Comparison of ENCODE assay signal across 15 mouse cellular contexts in the genomic region with DNA sequence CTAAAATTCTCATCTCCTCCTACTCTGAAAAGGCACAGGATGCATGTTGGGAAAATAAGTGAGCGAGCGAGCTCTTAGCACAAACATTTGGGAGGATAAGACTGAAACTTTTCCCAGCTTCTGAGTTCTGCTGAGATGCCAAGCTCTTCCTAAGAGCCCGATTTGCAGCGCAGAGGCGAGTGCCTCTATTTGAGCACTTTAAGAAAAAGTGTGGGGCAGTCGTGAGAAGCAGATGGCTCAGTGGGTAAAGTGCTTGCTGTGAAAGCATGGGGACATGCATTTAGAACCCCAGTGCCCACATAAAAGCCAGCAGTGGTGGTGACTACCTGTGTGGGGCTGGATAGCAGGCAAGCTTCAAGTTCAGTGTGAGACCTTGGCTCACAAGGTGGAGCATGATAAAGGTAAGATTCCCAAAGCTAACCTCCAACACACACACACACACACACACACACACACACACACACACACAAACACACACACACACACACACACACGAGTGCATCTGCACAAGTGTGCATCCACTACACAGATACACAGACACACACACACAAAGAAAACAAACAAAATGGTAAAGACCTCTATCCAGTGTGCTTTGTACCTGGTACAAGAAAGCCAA. TPM values are rescaled to one million over a fixed set of nuclear protein-coding genes. Genes with fewer than 3 reads are reported as not detected.
DNase-seq lines count a peak whose midpoint lies in the region; ATAC-seq and TF ChIP-seq lines count a peak whose summit lies in the region.
"Had no signal": no experiment of that assay in that cellular context is flagged by ENCODE, and none has a peak within 500 bp of the region (broad histone marks: within the 10 kb centered on the region; RNA-seq: fewer than 3 reads in every experiment).

No protein-coding gene starts in this region.

- no peak for TF ChIP-seq EP300 in CH12.LX (IDR thresholded peaks at IDR 0.05; ENCODE audit: low read length)

- in situ Hi-C loops in CH12.LX (cut with MboI; ENCODE audit: low pct_ligation_motif_present, low pct_unique_long_range_greater_than_20kb, low sequenced_read_pairs) = no loop called here

- no peak overlapping the region for H3K4me2 ChIP-seq in heart, embryonic 15.5 days
- no peak overlapping the region for H3K4me2 ChIP-seq in lung, embryonic 14.5 days
- 0 out of 2 replicates have a peak overlapping the region, but pooled peaks have one; percentile 95 for H3K4me2 ChIP-seq in CH12.LX (ENCODE audit: insufficient read depth, low read depth, poor library complexity, severe bottlenecking)
- no peak overlapping the region for H3K4me2 ChIP-seq in embryonic facial prominence, embryonic 13.5 days
- no peak overlapping the region for H3K4me2 ChIP-seq in forebrain, postnatal 0 days (ENCODE audit: low read depth)
- H3K4me2 ChIP-seq: forebrain, embryonic 12.5 days; midbrain, embryonic 15.5 days had no signal

- dilution Hi-C loops in CH12.LX (cut with MboI; ENCODE audit: extremely low pct_ligation_motif_present, extremely low pct_unique_long_range_greater_than_20kb, low sequenced_read_pairs) = no loop called here

- no peaks in the 10 kb centered on the region for H3K27me3 ChIP-seq in heart, embryonic 15.5 days
- no peaks in the 10 kb centered on the region for H3K27me3 ChIP-seq in lung, embryonic 14.5 days (ENCODE audit: insufficient read depth, low read length)
- H3K27me3 ChIP-seq in CH12.LX (replicated peaks) = no peaks in the 10 kb centered on the region
- H3K27me3 ChIP-seq in embryonic facial prominence, embryonic 13.5 days = no peaks in the 10 kb centered on the region
- no peaks in the 10 kb centered on the region for H3K27me3 ChIP-seq in forebrain, postnatal 0 days (ENCODE audit: insufficient read depth, low read length)
- H3K27me3 ChIP-seq: forebrain, embryonic 12.5 days; midbrain, embryonic 15.5 days had no signal

- H3K4me1 ChIP-seq in heart, embryonic 15.5 days (replicated peaks) = peaks cover 25% of the 10 kb centered on the region
- H3K4me1 ChIP-seq in lung, embryonic 14.5 days (ENCODE audit: insufficient read depth) = peaks cover 23% of the 10 kb centered on the region
- peaks cover 36 to 90% of the 10 kb centered on the region in 2 experiments for H3K4me1 ChIP-seq in CH12.LX (ENCODE audit: control insufficient read depth in 1 of 2, insufficient read depth in 2 of 2)
- peaks cover 64% of the 10 kb centered on the region for H3K4me1 ChIP-seq in embryonic facial prominence, embryonic 13.5 days
- no peaks in the 10 kb centered on the region for H3K4me1 ChIP-seq in forebrain, postnatal 0 days (ENCODE audit: insufficient read depth)
- H3K4me1 ChIP-seq: forebrain, embryonic 12.5 days; midbrain, embryonic 15.5 days had no signal

- TF ChIP-seq RAD21 in CH12.LX (IDR thresholded peaks at IDR 0.05; ENCODE audit: low read depth, low read length) = no peak

- peaks cover 61% of the 10 kb centered on the region for H3K79me2 ChIP-seq in CH12.LX (replicated peaks; ENCODE audit: control insufficient read depth, extremely low read depth, insufficient read depth, poor library complexity, severe bottlenecking)

- H3K9ac ChIP-seq in heart, embryonic 15.5 days = no peak overlapping the region
- no peak overlapping the region for H3K9ac ChIP-seq in lung, embryonic 14.5 days
- 0 out of 2 replicates have a peak overlapping the region, but pooled peaks have one; percentile 57 for H3K9ac ChIP-seq in CH12.LX (ENCODE audit: insufficient read depth, low read depth)
- H3K9ac ChIP-seq in embryonic facial prominence, embryonic 13.5 days = no peak overlapping the region
- H3K9ac ChIP-seq in forebrain, postnatal 0 days = no peak overlapping the region
- H3K9ac ChIP-seq: forebrain, embryonic 12.5 days; liver, embryonic 14.5 days; midbrain, embryonic 15.5 days had no signal

- no peaks in the 10 kb centered on the region for H3K36me3 ChIP-seq in heart, embryonic 15.5 days
- H3K36me3 ChIP-seq in lung, embryonic 14.5 days (ENCODE audit: insufficient read depth) = no peaks in the 10 kb centered on the region
- peaks cover 0 to 18% of the 10 kb centered on the region in 2 experiments for H3K36me3 ChIP-seq in CH12.LX (replicated peaks in 1 of 2; ENCODE audit: control insufficient read depth in 1 of 2, insufficient read depth in 1 of 2, low read length in 1 of 2)
- no peaks in the 10 kb centered on the region for H3K36me3 ChIP-seq in embryonic facial prominence, embryonic 13.5 days
- H3K36me3 ChIP-seq in forebrain, postnatal 0 days (ENCODE audit: insufficient read depth) = no peaks in the 10 kb centered on the region
- H3K36me3 ChIP-seq: forebrain, embryonic 12.5 days; midbrain, embryonic 15.5 days had no signal

- no peak for TF ChIP-seq CTCF in lung, embryonic 14.5 days (IDR thresholded peaks at IDR 0.05; ENCODE audit: low read depth)
- no peak for TF ChIP-seq CTCF in CH12.LX (conservative IDR thresholded peaks at IDR 0.05 in 1 of 2, IDR thresholded peaks at IDR 0.05 in 1 of 2; ENCODE audit: low read depth in 2 of 2, low read length in 2 of 2)
- no peak for TF ChIP-seq CTCF in forebrain, postnatal 0 days (IDR thresholded peaks at IDR 0.05; ENCODE audit: low read depth)

- no peak for ATAC-seq in heart, embryonic 15.5 days (replicated peaks; ENCODE audit: insufficient number of reproducible peaks, insufficient read depth, low FRiP score, low read depth)
- ATAC-seq in lung, embryonic 14.5 days (ENCODE audit: insufficient read depth) = no peak
- no peak for ATAC-seq in embryonic facial prominence, embryonic 13.5 days (ENCODE audit: insufficient number of reproducible peaks, insufficient read depth, low FRiP score, low TSS enrichment, low read depth)
- ATAC-seq in forebrain, postnatal 0 days = no peak
- ATAC-seq: midbrain, embryonic 15.5 days had no signal

- WGBS in heart, embryonic 15.5 days = 74% methylated on average over 7 of the region's 7 CpGs
- WGBS in lung, embryonic 14.5 days = 68% methylated on average over 7 of the region's 7 CpGs
- 88% methylated on average over 7 of the region's 7 CpGs for WGBS in embryonic facial prominence, embryonic 13.5 days
- WGBS in forebrain, postnatal 0 days = 83% methylated on average over 7 of the region's 7 CpGs

- peak overlapping the region; percentile 77 for H3K27ac ChIP-seq in heart, embryonic 15.5 days
- peak overlapping the region; percentile 60; the same call in 1 of the 2 replicates for H3K27ac ChIP-seq in lung, embryonic 14.5 days (ENCODE audit: low read depth)
- H3K27ac ChIP-seq in CH12.LX (ENCODE audit: insufficient read depth, low read depth) = peak overlapping the region; percentile 95; the same call in 1 of the 2 replicates
- peak overlapping the region; percentile 22 for H3K27ac ChIP-seq in embryonic facial prominence, embryonic 13.5 days
- no peak overlapping the region for H3K27ac ChIP-seq in forebrain, postnatal 0 days (ENCODE audit: low read depth, low read length)
- H3K27ac ChIP-seq: forebrain, embryonic 12.5 days; liver, embryonic 14.5 days; midbrain, embryonic 15.5 days had no signal

- no peak overlapping the region for H3K4me3 ChIP-seq in heart, embryonic 15.5 days
- no peak overlapping the region for H3K4me3 ChIP-seq in lung, embryonic 14.5 days (ENCODE audit: low read depth, low read length)
- no peak overlapping the region for H3K4me3 ChIP-seq in CH12.LX (replicated peaks in 1 of 3; ENCODE audit: low read depth in 2 of 3, low read length in 2 of 3, poor library complexity in 1 of 3)
- no peak overlapping the region for H3K4me3 ChIP-seq in embryonic facial prominence, embryonic 13.5 days
- H3K4me3 ChIP-seq in forebrain, postnatal 0 days (ENCODE audit: low read depth, low read length) = no peak overlapping the region
- H3K4me3 ChIP-seq: forebrain, embryonic 12.5 days; midbrain, embryonic 15.5 days had no signal

- no peak for DNase-seq in heart, adult 9 months (ENCODE audit: low spot score in 2 of 2)
- DNase-seq in lung, embryonic 14.5 days = no peak
- DNase-seq in lung, postnatal 10 days = no peak
- DNase-seq in CH12.LX (ENCODE audit: extremely low read depth) = no peak
- no peak for DNase-seq in forebrain, postnatal 0 days
- no peak for DNase-seq in layer of hippocampus, adult 9-10 months (ENCODE audit: low spot score)
- DNase-seq: adrenal gland, postnatal 10 days; cerebellum, adult 11 months; embryo, embryonic 11 days; layer of hippocampus, postnatal 36 days had no signal

- no peaks in the 10 kb centered on the region for H3K9me3 ChIP-seq in heart, embryonic 15.5 days (replicated peaks)
- H3K9me3 ChIP-seq in lung, embryonic 14.5 days (ENCODE audit: low read depth, low read length) = no peaks in the 10 kb centered on the region
- no peaks in the 10 kb centered on the region for H3K9me3 ChIP-seq in CH12.LX (replicated peaks; ENCODE audit: low read length)
- no peaks in the 10 kb centered on the region for H3K9me3 ChIP-seq in embryonic facial prominence, embryonic 13.5 days
- no peaks in the 10 kb centered on the region for H3K9me3 ChIP-seq in forebrain, postnatal 0 days (ENCODE audit: low read length)
- H3K9me3 ChIP-seq: forebrain, embryonic 12.5 days; midbrain, embryonic 15.5 days had no signal

- TF ChIP-seq POLR2A in CH12.LX (IDR thresholded peaks at IDR 0.05; ENCODE audit: low read depth, low read length) = no peak

TF ChIP-seq in CH12.LX, 34 proteins besides CTCF, POLR2A, EP300 and RAD21 (continues in another document):
- TF ChIP-seq GABPA (IDR thresholded peaks at IDR 0.05; ENCODE audit: insufficient replicate concordance, low read depth, low read length) = no peak
- TF ChIP-seq ZC3H11A (IDR thresholded peaks at IDR 0.05; ENCODE audit: low read depth, low read length) = no peak
- TF ChIP-seq ZKSCAN1 (IDR thresholded peaks at IDR 0.05; ENCODE audit: borderline replicate concordance, low read depth, low read length) = no peak
- no peak for TF ChIP-seq USF2 (conservative IDR thresholded peaks at IDR 0.05; ENCODE audit: low read depth, low read length)
- no peak for TF ChIP-seq BHLHE40 (IDR thresholded peaks at IDR 0.05; ENCODE audit: low read depth, low read length)
- TF ChIP-seq NELFE (IDR thresholded peaks at IDR 0.05; ENCODE audit: low read depth, low read length) = no peak
- no peak for TF ChIP-seq ETS1 (conservative IDR thresholded peaks at IDR 0.05; ENCODE audit: low read depth, low read length)
- TF ChIP-seq MAZ (IDR thresholded peaks at IDR 0.05; ENCODE audit: low read depth, low read length) = no peak
- no peak for TF ChIP-seq ZNF384 (IDR thresholded peaks at IDR 0.05; ENCODE audit: low read depth, low read length)
- no peak for TF ChIP-seq TBP (conservative IDR thresholded peaks at IDR 0.05; ENCODE audit: low read depth, low read length)
- TF ChIP-seq MYC (IDR thresholded peaks at IDR 0.05; ENCODE audit: low read depth, low read length) = no peak

RNA-seq across cellular contexts. Expression of a gene that starts 37.1 kb away (rescaled TPM):
- polyA plus RNA-seq in heart, embryonic 15.5 days (2015; fragmentation: Nextera tagmentation; extraction: Ambion mirVana) = 20.6 and 21.8 TPM in 2 replicates
- polyA plus RNA-seq in lung, embryonic 14.5 days (2014; fragmentation: Nextera tagmentation; extraction: Ambion mirVana) = 35.7 and 37.8 TPM in 2 replicates
- total RNA-seq in CH12.LX (2012; rRNA removed) = 20.8 and 23.3 TPM in 2 replicates
- 29.3 TPM in 2 replicates for total RNA-seq in CH12.LX (2014; rRNA removed)
- 20.3 and 20.6 TPM in 2 replicates for polyA plus RNA-seq in CH12.LX (2012; ENCODE audit: insufficient read length, low read depth)
- polyA plus RNA-seq in embryonic facial prominence, embryonic 13.5 days (2015; fragmentation: Nextera tagmentation; extraction: Ambion mirVana) = 24.1 and 26.7 TPM in 2 replicates
- total RNA-seq in forebrain, postnatal 0 days (2014; rRNA removed) = 6.2 and 7.0 TPM in 2 replicates
- polyA plus RNA-seq in forebrain, postnatal 0 days (2015; fragmentation: Nextera tagmentation; extraction: Ambion mirVana) = 5.7 and 6.8 TPM in 2 replicates
